Mouse (Mus musculus): ENCODE data around the gene Mxi1. TPM values are rescaled to one million over a fixed set of nuclear protein-coding genes. Genes with fewer than 3 reads are reported as not detected.

Gene Mxi1
- total and polyA plus RNA-seq, 2 experiments from 2014 or later, result 48.4 to 48.9 TPM

DNA sequence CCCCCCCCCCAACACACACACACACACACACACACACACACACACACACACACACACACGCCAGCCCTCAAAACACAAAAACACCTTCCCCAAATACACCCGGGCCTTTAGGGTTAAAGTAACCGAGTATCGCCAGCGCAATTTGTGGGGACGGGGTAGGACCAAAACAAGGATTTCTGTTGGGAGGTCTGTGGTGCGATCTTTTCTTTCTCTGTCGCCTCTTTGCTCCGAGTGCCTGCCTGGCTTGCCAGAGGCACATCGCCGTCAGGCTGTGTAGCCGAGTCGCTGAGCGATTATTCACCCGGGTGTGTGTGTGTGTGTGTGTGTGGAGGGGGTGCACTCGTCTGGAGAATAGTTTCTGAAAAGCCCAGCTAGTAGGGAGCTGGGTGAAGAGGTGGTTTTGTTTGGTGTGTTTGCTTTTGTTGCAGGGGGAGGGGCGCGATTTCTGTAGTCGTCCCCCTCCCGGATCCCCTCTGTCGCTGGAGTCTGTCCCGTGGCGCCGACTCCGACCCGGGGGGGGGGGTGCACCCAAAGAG is 2.1 kb downstream of the Mxi1 start:
- WGBS, result under 1% methylated on average over 25 of the region's 26 CpGs
- no peaks in the 10 kb centered on the region for H3K27me3 ChIP-seq (ENCODE audit: insufficient read depth, low read length)
- H3K36me3 ChIP-seq (ENCODE audit: insufficient read depth), result no peaks in the 10 kb centered on the region
- H3K27ac ChIP-seq (ENCODE audit: low read depth, low read length), result peak overlapping the region; percentile 98
- H3K4me1 ChIP-seq (ENCODE audit: insufficient read depth), result peaks cover 5% of the 10 kb centered on the region
- no peak for TF ChIP-seq CTCF (IDR thresholded peaks at IDR 0.05; ENCODE audit: low read depth)
- peak; percentile 14 for ATAC-seq
- H3K9ac ChIP-seq, result peak overlapping the region; percentile 92
- peak; percentile 78 for DNase-seq
- peak overlapping the region; percentile 93 for H3K4me3 ChIP-seq (ENCODE audit: low read depth, low read length)
- H3K4me2 ChIP-seq (ENCODE audit: low read depth), result peak overlapping the region; percentile 94
- H3K9me3 ChIP-seq (ENCODE audit: low read length), result no peaks in the 10 kb centered on the region

DNA sequence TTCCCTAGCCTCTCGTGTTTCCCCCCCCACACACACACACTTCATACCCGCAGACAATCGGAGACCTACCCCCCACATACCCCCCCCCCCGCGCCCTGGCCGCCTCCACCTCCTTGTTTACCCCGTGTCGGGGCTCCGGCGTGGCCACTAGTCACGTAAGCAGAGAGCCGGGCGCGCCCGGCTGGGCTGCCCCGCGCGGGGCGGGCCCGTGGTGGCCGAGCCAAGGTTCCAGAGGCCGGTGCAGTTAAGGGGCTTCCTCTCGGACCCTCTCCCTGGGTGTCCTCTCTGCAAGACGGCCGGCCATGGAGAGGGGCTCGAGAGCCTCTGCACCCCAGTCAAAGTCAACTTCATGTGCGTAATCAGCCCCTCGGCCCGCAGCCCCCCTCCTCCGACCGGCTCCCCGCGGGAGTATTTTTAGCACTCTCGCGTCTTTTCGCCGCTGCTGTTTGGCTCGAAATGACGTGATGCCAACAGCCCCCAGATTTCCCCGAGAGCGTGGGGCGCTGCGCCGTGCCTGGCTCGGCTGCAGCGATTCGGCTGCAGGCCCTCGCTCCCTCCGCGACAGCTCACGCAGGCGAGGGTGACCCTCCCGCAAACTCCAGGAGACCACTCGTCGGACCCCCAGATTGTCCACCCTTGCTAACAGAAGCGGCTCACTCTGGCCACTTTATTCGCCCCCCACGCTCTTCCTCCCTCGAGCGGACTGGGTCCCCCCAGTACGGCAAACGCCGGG is 2.8 kb downstream of the Mxi1 start:
- peak; percentile 89 for DNase-seq
- Histone ChIP-seq H3K4me3 (ENCODE audit: low read depth, low read length) (peak overlapping the region; percentile 93), H3K4me2 (ENCODE audit: low read depth) (peak overlapping the region; percentile 94), H3K9me3 (ENCODE audit: low read length) (no peaks in the 10 kb centered on the region), H3K27me3 (ENCODE audit: insufficient read depth, low read length) (no peaks in the 10 kb centered on the region), H3K27ac (ENCODE audit: low read depth, low read length) (peak overlapping the region; percentile 98), H3K4me1 (ENCODE audit: insufficient read depth) (peaks cover 5% of the 10 kb centered on the region), H3K36me3 (ENCODE audit: insufficient read depth) (no peaks in the 10 kb centered on the region), H3K9ac (peak overlapping the region; percentile 92)
- no peak for TF ChIP-seq CTCF (IDR thresholded peaks at IDR 0.05; ENCODE audit: low read depth)
- 2% methylated on average over 58 of the region's 63 CpGs for WGBS
- peak; percentile 69 for ATAC-seq

DNA sequence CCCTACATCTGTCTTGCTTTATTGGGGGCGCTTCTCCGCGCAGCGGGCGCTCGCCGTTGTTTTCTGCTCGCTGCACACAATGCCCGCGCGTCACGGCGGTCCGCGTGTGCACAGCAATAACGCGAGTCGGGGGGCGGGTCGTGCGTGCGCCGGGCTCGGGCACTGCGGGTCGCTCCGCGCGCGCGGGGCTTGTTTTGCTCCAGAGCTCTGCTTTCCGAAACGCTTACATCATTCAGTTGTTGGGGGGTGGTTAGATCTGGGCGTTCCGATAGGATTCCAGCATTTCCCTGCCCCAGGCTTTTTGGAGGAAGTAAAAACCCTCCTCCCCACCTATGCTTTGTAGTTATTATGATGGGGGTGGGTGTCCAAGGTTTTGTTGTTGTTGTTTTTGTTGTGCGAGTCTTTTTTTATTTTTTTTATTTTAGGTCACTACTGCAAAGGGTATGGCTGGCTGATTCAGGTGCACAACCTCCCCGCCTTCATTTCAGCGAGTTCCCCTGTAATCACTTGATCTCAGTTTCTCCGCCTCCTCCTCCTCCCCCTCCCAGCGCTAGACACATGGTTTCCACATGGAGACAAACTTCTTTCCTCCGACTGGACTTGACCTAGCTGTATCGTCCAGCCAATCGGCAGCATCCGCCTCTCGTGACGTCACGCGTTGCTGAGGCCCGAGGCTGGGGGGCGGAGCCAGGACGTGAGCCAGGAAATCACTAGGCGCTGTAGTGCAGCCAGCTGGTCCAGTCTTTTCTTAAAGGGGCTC is 3.5 kb downstream of the Mxi1 start:
- peak overlapping the region; percentile 93 for H3K4me3 ChIP-seq (ENCODE audit: low read depth, low read length)
- 3% methylated on average over 52 of the region's 52 CpGs for WGBS
- no peaks in the 10 kb centered on the region for H3K9me3 ChIP-seq (ENCODE audit: low read length)
- peaks cover 5% of the 10 kb centered on the region for H3K4me1 ChIP-seq (ENCODE audit: insufficient read depth)
- peak overlapping the region; percentile 98 for H3K27ac ChIP-seq (ENCODE audit: low read depth, low read length)
- H3K4me2 ChIP-seq (ENCODE audit: low read depth), result peak overlapping the region; percentile 94
- peak overlapping the region; percentile 92 for H3K9ac ChIP-seq
- DNase-seq, result peak; percentile 99
- TF ChIP-seq CTCF (IDR thresholded peaks at IDR 0.05; ENCODE audit: low read depth), result no peak
- no peaks in the 10 kb centered on the region for H3K27me3 ChIP-seq (ENCODE audit: insufficient read depth, low read length)
- H3K36me3 ChIP-seq (ENCODE audit: insufficient read depth), result no peaks in the 10 kb centered on the region
- ATAC-seq, result peak; percentile 86

DNA sequence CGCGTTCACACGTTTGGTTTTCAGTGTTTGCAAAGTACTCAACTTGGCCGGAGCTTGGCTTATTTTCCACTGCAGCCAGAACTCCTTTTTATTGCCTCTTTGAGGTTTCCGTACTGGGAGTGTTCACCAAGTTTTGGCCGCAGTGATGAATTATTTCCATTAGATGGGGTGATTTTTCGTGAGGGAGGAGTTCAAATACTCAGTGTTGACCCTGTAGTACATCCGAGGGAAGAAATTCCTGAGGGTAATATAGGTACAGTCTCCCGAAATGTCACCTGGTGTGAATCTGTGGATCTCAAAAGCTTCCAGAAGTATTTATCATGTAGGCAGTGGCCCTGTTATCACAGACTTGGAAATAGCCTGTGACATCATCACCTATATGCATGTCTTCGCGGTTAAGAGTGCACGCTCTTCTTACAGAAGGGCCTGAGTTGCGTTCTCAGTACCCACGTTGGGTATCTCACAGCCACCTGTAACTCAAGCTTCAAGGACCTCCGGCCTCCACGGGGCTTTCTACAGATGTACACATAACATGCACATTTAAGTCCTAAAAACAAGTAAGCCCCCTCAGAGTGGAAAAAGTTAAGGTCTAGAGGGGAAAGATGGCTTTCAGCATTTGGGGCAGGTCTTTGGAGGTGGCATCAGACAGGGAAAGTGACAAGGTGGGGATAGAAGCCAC is 4.4 kb downstream of the Mxi1 start:
- no peaks in the 10 kb centered on the region for H3K27me3 ChIP-seq (ENCODE audit: insufficient read depth, low read length)
- no peaks in the 10 kb centered on the region for H3K36me3 ChIP-seq (ENCODE audit: insufficient read depth)
- peak overlapping the region; percentile 98 for H3K27ac ChIP-seq (ENCODE audit: low read depth, low read length)
- H3K4me3 ChIP-seq (ENCODE audit: low read depth, low read length), result peak overlapping the region; percentile 93
- peak overlapping the region; percentile 94 for H3K4me2 ChIP-seq (ENCODE audit: low read depth)
- 47% methylated on average over 16 of the region's 16 CpGs for WGBS
- H3K9ac ChIP-seq, result peak overlapping the region; percentile 92
- ATAC-seq, result no peak
- H3K4me1 ChIP-seq (ENCODE audit: insufficient read depth), result peaks cover 5% of the 10 kb centered on the region
- H3K9me3 ChIP-seq (ENCODE audit: low read length), result no peaks in the 10 kb centered on the region
- TF ChIP-seq CTCF (IDR thresholded peaks at IDR 0.05; ENCODE audit: low read depth), result no peak
- no peak for DNase-seq

DNA sequence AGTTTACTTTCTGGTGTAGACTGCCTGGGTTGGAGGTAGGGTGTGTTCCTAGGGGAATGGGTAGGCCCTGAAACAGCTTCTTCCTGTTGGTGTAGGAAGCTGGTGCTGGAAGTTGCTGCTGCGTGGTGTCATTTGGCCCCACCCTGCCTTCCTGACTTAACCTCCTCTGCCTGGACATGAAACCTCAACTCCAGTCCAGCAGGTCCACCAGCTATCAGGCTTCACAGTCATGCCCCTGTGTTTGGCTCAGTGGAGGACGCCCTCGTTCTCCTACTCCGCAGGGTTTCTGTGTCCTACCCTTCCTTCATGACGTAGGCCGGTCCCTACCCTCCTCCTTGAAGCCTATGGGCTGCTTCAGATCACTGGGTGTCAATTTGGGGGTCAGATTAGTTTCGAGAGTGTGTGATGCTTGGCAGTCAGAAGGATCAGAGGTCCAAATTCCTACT is 4.9 kb downstream of the Mxi1 start:
- Histone ChIP-seq H3K4me3 (ENCODE audit: low read depth, low read length) (no peak overlapping the region), H3K27me3 (ENCODE audit: insufficient read depth, low read length) (no peaks in the 10 kb centered on the region), H3K4me2 (ENCODE audit: low read depth) (no peak overlapping the region), H3K36me3 (ENCODE audit: insufficient read depth) (no peaks in the 10 kb centered on the region), H3K9me3 (ENCODE audit: low read length) (no peaks in the 10 kb centered on the region), H3K27ac (ENCODE audit: low read depth, low read length) (no peak overlapping the region), H3K4me1 (ENCODE audit: insufficient read depth) (peaks cover 5% of the 10 kb centered on the region), H3K9ac (no peak overlapping the region)
- DNase-seq, result no peak
- no peak for ATAC-seq
- 83% methylated on average over 7 of the region's 7 CpGs for WGBS
- no peak for TF ChIP-seq CTCF (IDR thresholded peaks at IDR 0.05; ENCODE audit: low read depth)

DNA sequence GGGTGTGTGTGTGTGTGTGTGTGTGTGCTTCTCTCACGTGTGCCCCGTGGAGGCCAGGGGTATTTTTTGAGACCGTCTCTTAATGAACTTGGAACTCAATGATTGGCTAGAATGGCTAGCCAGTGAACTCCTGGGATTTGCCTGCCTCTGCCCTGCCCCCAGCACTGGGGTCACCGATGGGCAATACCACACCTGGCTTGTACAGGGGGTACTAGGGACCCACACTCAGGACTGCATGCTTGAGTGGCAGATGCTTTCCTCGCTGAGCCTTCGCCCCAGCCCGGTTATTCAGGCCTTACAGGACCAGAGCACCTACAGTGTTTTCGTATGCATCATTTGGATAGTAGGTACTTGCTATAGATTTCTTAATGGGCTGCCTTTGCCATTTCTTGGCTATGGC is 5.8 kb downstream of the Mxi1 start:
- no peak for TF ChIP-seq CTCF (IDR thresholded peaks at IDR 0.05; ENCODE audit: low read depth)
- Histone ChIP-seq H3K4me2 (ENCODE audit: low read depth) (no peak overlapping the region), H3K36me3 (ENCODE audit: insufficient read depth) (no peaks in the 10 kb centered on the region), H3K9ac (no peak overlapping the region), H3K4me3 (ENCODE audit: low read depth, low read length) (no peak overlapping the region), H3K27me3 (ENCODE audit: insufficient read depth, low read length) (no peaks in the 10 kb centered on the region), H3K27ac (ENCODE audit: low read depth, low read length) (no peak overlapping the region), H3K9me3 (ENCODE audit: low read length) (no peaks in the 10 kb centered on the region), H3K4me1 (ENCODE audit: insufficient read depth) (peaks cover 5% of the 10 kb centered on the region)
- WGBS, result 88% methylated on average over 8 of the region's 8 CpGs
- DNase-seq (no peak), ATAC-seq (no peak)

All from forebrain, postnatal 0 days (tissue).